Mouse (Mus musculus) C2C12 (cell line): Measurements from ENCODE around the gene Anapc5.

Experiments used
- CEBPB ChIP-seq: IDR thresholded peaks from one replicate; pipeline ENCODE4 v1.6.1; 2011; ENCODE audit warnings: low read depth, mild to moderate bottlenecking, control low read depth, moderate library complexity
- CTCF ChIP-seq: IDR thresholded peaks from one replicate; pipeline ENCODE4 v1.5.1; 2011; ENCODE audit not compliant: control insufficient read depth, insufficient read depth, insufficient read length
- FOSL1 ChIP-seq: IDR thresholded peaks from one replicate; pipeline ENCODE4 v1.8.0; 2011; ENCODE audit warnings: mild to moderate bottlenecking, low read length; ENCODE audit not compliant: poor library complexity, insufficient read depth, severe bottlenecking
- MAX ChIP-seq: IDR thresholded peaks from one replicate; pipeline ENCODE4 v1.6.1; 2011; ENCODE audit warnings: mild to moderate bottlenecking, control low read depth
- MYOD1 ChIP-seq: IDR thresholded peaks from one replicate; pipeline ENCODE4 v1.6.1; 2011; ENCODE audit warnings: low read depth; ENCODE audit not compliant: control insufficient read depth, insufficient read length
- USF1 ChIP-seq: IDR thresholded peaks from one replicate; pipeline ENCODE4 v1.6.1; 2011; ENCODE audit warnings: low read depth, mild to moderate bottlenecking, control low read depth, moderate library complexity

DNA sequence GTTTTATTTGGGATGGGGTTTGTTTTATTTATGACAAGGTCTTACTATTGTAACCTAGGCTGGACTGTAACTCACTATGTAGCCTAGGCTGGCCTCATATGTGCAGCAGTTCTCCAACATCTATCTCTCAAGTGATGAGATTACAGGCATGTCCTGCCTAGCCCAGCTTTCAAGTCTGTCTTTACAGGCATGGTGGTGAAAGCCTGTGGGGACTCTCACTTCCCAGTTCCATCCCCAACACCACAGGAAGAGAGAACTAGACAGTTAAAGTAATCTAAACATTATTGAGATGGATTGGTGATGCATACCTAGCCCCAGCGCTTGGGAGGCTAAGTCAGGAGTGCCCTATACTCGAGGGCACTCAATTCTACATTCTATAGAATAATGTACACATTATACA lies 32.4 kb downstream of the Anapc5 start:
- no peak for TF ChIP-seq CTCF
- TF ChIP-seq MAX, result no peak
- TF ChIP-seq USF1, result no peak
- no peak for TF ChIP-seq CEBPB
- TF ChIP-seq MYOD1, result no peak
- no peak for TF ChIP-seq FOSL1
